Mouse (Mus musculus) cerebellum, adult 8-10 months (tissue): ENCODE results near the gene Vmn1r103.
"Not testable (repeated sequence)": the region's sequence is repeated elsewhere in the genome, so short reads cannot be mapped to it uniquely, and the experiment has no call there.

Experiments used
- DNase-seq: peaks from one replicate; pipeline ENCODE4 v3.0.0; 2022

Gene Vmn1r103

GRCm38 (mm10) chr7:20510434-20510833 is at the start of gene Vmn1r103:
Gene Vmn1r103, minus strand, starts transcription at chr7:20510534.
- DNase-seq = not testable (repeated sequence)

- DNase-seq = not testable (repeated sequence)
Measured at GRCm38 (mm10) chr7:20545657-20546056, 35.3 kb upstream of the Vmn1r103 start, which contains the start of gene Gm5726. Gene Gm5726, minus strand, starts transcription at chr7:20545757.

- not testable (repeated sequence) for DNase-seq
Measured at GRCm38 (mm10) chr7:20533537-20533936, 23.2 kb upstream of the Vmn1r103 start, which contains the start of gene Vmn1r104. Gene Vmn1r104, plus strand, starts transcription at chr7:20533837.

GRCm38 (mm10) chr7:20474825-20475224 is 35.5 kb downstream of the Vmn1r103 start, which contains the start of gene Gm10670:
Gene Gm10670, minus strand, starts transcription at chr7:20474925.
- DNase-seq = not testable (repeated sequence)
